Mouse (Mus musculus): Measurements from ENCODE around the gene Lrrn4cl.
"Not testable (repeated sequence)": the region's sequence is repeated elsewhere in the genome, so short reads cannot be mapped to it uniquely, and the experiment has no call there.

Lrrn4cl gene

DNA sequence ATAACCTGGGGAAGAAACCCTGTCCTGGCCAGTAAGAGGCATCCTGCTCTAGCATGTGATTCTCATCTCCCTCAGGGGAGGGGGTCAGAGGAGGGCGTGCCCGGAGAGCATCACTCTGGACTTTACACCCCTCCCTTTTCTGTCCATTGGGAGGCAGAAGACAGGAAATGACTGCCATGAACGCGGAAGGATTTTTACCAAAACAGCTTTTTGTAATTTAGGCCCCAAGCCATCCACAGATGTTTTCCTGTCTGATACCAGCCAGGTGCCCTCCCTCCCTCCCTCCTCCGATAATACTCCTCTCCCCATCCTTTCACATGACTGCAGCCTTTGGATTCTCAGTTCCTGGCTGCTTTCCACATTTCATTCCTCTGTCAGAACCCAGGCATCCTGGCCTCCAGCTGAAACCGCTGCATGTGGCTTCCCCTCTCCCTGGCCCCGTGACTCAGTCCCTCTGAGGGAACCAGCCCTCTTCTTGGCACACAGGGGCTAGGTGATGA lies at the start of gene Lrrn4cl:
TSS of gene Lrrn4cl (plus strand) at position 367 of the 500 bp plus-strand sequence.
- no peak for DNase-seq (ENCODE audit: low spot score)

DNA sequence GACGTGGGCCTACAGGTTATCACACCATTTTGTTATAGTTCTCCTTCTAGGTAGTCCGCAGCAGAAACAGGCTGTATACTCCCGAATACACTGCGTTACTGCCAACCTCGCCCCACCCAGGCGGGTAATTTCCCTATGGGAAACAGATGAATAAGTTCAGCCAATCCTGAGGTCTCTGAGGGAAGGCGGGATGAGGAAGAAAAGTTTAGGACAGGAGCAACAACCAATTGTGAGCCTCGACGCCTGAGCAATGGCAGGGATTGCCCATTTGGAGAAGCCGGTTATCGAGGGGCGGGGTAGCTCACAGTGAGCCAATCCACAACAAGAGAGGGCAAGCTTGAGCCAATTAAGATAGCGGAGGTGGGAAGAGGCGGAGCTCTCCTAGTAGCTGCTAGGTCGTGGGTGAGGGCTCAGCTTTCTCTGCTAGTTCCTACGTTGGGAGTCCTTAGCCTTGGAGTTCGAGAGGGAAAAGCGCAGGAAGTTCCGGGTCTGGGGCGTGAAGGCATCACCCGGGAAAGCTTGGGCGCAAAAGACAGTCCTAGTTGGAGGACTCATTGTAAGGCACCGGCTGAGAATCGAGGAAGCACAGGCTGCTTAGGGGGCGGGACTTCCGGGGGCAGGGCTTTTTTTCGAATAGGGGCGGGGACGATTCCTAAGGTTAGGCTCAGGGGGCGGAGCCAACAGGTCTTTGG lies 48.3 kb upstream of the Lrrn4cl start, which contains the start of gene Zbtb3:
TSS of gene Zbtb3 (plus strand) at position 426 of the 692 bp plus-strand sequence.
- peak; percentile 90 for DNase-seq (ENCODE audit: low spot score)

DNA sequence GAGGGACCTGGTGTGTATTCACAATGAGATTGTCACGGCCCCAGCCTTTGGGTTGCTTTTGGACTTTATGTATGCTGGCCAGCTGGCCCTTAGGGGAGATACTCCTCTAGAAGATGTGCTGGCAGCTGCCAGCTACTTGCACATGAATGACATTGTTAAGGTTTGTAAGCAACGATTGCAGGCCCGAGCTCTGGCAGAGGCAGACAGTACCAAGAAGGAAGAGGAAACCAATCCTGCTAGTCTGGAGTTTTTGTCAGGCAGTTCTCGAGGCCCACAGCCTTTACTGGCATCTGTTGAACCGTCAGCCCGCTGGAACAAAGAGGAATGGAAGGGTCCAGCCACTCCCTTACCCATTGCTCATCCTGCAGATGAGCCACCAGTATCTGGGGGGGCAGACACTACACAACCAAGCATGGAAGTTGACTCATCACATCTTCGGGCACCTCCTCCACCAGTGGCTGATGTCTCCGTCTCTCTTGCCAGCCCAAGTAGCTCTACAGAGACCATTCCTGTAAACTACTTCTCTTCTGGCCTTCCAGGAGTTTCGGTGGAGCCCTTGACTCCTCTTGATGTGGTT lies 47.3 kb upstream of the Lrrn4cl start:
- no peak for DNase-seq (ENCODE audit: low spot score)

DNA sequence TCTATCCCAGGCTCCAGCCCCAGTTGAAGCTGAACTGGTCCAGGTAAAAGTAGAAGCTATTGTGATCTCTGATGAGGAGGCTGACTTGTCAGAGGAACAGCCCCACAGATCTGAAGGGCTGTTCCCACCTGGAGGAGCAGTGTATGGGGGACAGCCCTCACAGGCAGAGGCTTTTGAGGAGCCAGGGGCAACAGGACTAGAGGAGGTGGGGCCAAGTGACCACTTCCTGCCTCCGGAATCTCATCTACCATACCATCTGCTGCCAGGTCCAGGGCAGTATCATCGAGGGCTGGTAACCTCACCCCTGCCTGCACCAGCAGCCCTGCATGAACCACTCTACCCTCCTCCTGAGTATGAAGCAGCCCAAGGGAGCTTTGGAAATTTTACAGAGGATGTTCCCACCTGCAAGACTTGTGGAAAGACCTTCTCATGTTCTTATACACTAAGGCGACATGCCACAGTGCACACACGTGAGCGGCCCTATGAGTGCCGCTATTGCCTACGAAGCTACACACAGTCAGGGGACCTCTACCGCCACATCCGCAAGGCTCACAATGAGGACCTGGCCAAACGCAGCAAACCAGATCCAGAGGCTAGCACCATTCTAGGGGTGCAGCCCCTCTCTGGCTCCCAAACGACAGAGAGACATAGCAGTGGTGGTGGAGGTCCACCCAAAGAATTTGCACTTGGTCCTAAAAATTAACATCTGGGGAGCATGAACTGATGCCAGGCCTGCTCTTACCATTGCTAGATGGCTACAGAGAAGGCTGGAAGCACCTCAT lies 46.5 kb upstream of the Lrrn4cl start:
- DNase-seq (ENCODE audit: low spot score): no peak

DNA sequence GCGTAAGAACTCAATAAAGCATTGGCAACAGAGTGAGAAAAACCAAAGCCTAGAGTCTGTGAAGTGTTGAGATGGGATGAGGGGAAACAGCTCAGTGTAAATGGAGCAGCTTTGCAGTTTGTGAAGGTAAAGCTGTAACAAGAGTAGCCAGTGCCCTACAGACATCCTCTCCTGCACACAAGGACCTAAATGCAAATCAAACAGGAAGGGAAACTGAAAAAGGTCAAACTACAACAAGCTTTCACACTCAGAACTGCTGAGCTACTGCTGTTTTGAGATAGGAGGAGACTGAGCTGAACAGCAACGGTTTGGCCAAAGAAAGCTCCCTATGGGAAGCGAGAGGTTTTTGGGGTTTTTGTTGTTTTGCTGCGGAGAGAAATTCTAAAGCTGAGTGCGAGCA lies 43.8 kb upstream of the Lrrn4cl start:
- no peak for DNase-seq (ENCODE audit: low spot score)

DNA sequence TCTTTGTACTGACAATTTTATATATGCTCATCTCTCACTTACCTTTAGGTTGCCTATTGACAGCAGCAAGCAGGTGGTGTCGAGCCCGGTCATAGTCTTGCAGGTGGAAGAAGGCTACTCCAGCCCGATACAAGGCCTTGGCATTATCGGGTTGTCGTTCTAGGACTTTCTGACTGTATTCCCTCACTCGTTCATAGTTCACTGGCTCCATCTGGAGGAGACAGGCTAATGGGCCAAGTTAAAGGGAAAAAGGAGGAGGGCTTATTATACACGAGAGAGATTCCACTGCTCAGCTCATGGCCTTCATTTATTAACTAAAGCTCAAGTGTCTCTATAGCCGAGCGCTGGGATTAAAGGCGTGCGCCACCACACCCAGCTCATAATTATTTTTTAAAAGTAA lies 34.8 kb upstream of the Lrrn4cl start:
- DNase-seq (ENCODE audit: low spot score): no peak

DNA sequence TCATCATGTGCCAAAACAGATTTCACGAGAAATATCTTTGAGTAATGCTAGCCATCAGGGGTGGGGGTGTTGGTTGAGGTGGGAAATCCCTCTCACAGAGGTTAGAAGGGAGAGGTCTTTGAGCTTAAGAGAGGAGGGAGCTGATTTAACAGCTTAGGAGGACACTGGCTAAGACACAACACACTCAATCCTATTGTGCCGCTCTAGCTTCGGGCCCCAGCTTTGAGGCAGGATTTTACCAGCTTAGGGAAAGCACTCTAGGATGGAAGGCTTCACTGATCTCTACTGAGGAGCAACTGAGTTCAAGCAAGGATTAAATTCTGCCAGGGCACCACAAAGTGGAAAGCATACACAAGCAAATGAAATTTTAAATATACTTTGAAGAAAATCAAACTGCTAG lies 33.6 kb upstream of the Lrrn4cl start:
- DNase-seq (ENCODE audit: low spot score): no peak

DNA sequence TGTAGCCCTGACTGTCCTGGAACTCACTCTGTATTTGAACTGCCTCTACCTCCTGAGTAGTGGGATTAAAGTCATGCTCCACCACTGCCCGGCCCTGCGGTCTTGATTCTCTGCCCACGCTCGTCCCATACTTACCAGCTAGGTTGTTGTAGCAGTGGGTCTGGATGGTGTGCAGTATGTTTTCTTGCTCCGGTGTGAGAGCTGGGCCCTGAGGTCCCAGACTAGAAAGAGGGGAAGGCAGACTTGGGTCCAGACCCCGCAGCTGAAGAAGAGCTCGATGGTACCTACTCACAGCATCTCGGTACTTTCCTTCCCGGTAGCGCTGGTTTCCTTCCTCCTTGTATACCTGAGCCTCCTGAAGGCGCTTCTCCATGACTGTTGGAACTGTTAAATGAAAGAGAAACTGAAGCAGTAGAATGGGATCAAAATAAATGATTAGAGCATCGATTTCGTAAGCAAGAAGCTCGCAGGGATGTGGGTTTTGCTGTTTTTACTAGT lies 32.2 kb upstream of the Lrrn4cl start:
- no peak for DNase-seq (ENCODE audit: low spot score)

DNA sequence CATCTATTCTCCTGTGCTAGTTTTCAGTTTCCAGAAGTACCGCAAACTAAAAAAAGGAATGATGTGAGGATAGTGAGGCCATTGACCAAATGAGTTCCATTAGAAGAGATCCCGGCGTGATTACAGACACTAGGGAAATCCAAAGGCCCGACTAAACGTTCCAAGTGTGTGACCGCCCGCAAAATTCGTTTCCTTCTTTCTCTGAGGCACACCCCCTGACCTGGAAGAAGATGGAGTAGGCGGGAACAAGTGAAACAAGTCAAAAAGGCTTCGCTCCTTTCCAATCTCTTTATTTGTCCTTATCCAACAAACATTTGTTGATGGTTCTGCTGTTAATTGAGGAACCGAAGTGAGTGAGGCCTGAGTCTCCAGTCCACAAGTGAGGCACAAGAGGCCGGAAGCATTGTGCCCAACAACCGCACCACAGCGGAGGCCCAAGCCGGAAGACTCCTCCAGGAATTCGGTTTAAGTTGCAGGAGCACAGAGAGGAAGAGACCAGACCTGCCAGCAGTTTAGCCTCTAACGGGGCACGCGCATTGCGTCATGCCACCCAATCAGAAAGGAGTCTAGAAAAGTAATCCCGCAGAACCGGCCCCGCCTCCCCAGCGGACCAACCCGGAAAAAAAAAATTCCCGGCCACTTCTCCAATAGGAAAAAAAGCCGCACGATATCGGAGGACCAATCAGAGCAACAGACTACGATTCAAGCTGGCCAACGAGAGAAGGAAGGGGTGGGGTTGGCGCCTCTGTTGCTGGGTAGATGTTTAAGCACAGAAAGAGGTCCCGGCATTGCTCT lies 31.6 kb upstream of the Lrrn4cl start, which contains the start of gene Ttc9c:
TSS of gene Ttc9c (minus strand) at position 533 of the 795 bp plus-strand sequence.
- no peak for DNase-seq (ENCODE audit: low spot score)

DNA sequence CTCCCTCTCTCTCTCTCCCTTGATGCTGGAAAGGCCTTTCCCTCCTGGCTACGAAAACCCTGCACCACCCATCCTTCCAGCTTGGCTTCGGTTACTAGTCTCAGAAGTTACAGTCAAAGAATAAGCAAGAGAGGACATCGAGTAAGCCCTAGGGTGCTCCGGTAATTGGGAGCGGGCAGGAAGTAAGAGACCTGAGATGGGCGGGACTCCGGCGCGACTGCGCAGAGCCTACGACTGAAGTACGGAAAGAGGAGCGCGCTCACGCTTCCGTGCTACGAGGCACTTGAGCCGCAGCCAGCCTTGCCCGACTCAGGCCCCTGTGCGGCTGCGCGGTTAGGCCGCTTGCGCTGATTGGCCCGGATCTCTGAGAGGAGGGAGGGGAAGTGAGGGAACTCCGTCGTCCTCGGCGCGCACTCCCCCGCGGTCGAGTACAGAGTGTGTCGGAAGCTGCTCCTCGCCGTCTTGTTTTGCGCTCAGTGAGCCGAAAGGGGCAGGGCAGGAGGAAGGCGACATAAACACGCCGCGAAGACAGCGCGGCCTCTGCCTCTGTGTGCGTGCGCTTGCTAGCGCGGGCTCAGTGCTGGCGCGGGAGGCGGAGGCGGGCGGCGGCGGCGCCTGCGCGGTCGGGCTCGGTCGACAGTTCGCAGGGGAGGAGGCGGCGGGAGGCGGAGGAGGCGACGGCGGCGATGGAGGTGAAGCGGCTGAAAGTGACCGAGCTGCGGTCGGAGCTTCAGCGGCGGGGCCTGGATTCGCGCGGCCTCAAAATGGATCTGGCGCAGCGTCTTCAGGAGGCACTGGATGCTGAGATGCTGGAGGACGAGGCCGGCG lies 30.8 kb upstream of the Lrrn4cl start, which contains the start of gene Hnrnpul2:
TSS of gene Hnrnpul2 (plus strand) at position 415 of the 828 bp plus-strand sequence.
- peak; percentile 95 for DNase-seq (ENCODE audit: low spot score)

DNA sequence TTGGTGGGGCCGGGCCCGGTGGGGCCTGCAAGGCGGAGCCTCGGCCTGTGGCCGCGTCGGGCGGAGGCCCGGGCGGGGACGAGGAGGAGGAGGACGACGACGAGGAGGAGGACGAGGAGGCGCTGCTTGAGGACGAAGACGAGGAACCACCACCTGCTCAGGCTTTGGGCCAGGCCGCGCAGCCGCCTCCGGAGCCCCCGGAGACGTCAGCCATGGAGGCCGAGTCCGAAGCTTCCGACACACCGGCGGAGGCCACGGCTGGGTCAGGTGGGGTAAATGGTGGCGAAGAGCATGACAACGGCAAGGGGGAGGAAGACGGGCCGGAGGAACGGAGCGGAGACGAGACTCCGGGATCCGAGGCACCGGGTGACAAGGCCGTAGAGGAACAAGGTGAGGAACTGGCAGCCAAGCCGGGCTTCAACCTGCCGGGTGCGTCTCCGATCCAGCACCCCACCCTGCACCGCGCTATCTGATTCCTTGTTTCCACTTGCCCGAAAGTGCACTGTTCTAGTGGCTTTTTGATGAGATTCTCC lies 30.1 kb upstream of the Lrrn4cl start:
- no peak for DNase-seq (ENCODE audit: low spot score)

DNA sequence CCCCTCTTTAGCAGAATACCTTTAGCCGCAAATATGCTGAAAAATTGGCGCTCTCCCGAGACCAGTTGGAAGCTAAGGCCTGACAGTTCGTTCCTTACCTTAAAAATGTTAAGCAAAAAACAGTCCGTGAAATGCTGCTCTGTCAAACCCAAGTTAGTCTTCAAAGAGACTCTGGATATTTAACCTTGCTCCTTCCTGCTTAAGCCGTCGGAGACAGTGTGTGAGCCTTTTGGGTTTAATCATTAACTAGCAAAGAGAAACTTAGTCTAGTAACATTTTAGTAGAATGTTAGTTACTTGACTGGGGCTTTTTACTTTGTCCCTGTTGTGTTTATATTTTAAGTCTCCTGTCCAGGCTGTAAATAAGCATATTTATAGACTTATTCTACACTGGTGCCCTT lies 29.4 kb upstream of the Lrrn4cl start:
- DNase-seq (ENCODE audit: low spot score): no peak

DNA sequence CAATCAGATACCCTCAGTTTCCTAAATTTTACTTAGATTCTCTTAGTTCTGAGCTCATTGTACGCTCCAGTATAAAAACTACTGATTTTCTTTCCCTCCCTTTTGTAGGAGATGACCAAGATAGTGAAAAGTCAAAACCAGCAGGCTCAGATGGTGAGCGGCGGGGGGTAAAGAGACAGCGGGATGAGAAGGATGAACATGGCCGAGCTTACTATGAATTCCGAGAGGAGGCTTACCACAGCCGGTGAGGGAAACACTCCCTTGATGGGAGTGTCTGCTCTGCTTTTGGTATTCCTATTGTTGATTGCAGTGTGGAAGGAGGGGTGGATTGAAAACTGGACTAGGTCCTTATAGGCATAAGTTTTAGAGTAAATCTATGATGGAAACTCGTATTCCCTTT lies 27.9 kb upstream of the Lrrn4cl start:
- DNase-seq (ENCODE audit: low spot score): no peak

DNA sequence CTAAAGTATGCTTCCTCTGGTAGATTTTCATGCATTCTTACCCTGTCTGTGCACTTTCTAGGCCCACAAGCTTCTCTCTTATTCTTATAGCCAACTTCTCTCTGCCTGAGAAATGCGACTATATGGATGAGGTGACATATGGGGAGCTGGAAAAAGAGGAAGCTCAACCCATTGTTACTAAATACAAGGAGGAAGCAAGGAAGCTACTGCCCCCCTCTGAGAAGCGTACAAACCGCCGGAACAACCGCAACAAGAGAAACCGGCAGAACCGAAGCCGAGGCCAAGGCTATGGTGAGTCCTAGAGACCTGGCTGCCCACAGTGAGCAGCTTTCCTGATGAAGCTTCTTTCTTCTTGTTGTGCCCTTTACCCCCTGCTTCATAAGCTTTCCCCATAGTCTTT lies 20.9 kb upstream of the Lrrn4cl start, which contains the start of gene AC129217.1:
TSS of gene AC129217.1 (plus strand) at position 114 of the 400 bp plus-strand sequence.
- no peak for DNase-seq (ENCODE audit: low spot score)

DNA sequence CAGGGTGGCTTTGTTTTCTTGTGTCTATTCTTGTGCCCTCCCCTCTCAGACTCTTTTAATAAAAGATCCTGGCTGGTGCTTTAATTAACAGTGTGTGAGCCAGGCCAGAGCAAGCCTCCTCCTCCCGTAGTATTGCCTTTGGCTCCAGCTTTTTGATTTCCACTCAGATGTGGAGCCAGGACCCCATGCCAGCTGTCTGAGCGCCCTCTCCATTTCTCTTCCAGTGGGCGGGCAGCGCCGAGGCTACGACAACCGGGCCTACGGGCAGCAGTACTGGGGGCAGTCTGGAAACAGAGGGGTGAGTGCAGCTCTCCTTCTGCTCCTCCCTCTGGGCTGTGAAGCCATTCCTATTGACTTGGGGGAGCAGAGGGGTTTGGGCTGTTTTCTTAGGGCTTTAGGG lies 19.9 kb upstream of the Lrrn4cl start:
- DNase-seq (ENCODE audit: low spot score): no peak

DNA sequence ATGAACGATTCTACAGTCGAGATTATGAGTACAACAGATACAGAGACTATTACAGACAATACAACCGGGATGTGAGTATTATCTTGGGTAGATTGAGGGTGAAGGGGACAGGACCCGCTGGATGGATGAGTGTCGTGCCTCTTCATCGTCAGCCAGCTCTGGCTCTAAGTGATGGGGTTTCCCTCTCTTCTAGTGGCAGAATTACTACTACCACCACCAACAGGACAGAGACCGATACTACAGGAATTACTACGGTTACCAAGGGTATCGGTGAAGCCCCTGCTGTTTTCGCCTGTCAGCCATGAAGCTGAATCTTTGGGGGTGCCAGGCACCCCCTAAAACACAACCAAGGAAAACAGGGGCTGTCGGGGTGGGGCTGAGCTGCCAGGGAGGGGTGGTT lies 19.3 kb upstream of the Lrrn4cl start:
- no peak for DNase-seq (ENCODE audit: low spot score)

DNA sequence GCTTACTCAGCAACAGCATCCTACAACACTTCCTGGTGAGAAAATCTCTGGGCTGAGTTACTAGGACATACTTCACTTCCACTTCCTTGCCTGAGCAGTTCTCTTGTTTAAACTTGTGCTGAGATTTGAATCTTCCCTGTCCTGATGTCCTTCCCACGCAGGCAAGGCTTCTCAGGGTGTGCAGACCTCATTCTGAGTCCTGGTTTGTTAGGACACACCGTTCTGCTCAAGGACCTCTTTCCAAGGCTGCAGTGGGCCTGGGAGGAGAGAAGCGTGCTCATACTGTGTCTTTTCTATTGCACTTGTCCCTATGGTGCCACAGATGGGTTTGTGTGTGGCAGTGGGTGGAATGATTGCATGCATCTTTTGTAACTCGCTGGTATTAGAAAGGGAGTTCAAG lies 17.6 kb upstream of the Lrrn4cl start:
- no peak for DNase-seq (ENCODE audit: low spot score)

DNA sequence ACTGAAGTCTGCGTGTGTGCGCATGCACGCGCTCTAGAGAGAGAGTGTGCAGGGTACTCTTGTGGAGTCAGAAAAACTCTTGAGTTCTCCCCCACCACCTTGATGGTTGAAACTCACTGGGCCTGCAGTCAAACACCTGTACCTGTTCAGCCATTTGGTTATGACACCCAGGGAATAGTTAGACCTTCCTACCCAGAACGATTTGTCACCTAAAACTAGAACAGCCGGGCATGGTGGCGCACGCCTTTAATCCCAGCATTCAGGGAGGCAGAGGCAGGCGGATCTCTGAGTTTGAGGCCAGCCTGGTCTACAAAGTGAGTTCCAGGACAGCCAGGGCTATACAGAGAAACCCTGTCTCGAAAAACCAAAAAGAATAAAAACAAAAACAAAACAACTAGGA lies 14.2 kb upstream of the Lrrn4cl start:
- not testable (repeated sequence) for DNase-seq (ENCODE audit: low spot score)

DNA sequence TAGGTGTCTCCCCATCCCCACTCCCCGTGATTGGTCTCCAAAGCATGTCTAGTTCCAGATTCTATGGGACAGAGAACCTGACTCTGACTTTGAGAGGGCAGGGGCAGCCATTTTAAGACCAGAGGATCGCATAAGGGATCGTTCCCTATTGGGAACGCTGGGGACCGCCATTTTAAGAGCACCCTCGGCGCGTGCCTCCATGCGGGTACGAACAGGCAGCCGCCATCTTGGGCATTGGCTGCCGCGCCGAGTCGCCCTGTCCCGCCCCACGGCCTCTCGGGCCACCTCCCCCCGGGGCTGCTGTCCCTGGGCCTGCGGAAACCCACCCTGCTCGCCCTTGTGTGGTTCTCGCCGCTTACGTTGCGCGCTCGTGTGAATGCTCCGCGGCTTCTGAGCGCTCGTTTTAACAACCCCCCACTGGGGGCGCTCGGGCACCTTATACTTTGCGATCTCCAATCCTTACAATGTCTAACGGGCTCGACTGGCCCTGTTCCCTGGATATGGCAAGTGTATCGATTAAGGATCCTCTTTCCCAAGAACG lies 13.2 kb upstream of the Lrrn4cl start, which contains the start of gene Bscl2:
TSS of gene Bscl2 (plus strand) at position 217 of the 541 bp plus-strand sequence.
- DNase-seq (ENCODE audit: low spot score): peak; percentile 76
